Mouse (Mus musculus): Measurements from ENCODE around the gene Slc16a3.

Slc16a3 gene

GRCm38 (mm10) chr11:120948861-120949851 lies 876 bp downstream of the Slc16a3 start:
- DNase-seq: peak; percentile 81

GRCm38 (mm10) chr11:120949863-120950262 lies 1.6 kb downstream of the Slc16a3 start:
- peak; percentile 46 for DNase-seq

GRCm38 (mm10) chr11:120950281-120951202 lies 2.3 kb downstream of the Slc16a3 start:
- DNase-seq: peak; percentile 100

GRCm38 (mm10) chr11:120951237-120951636 lies 3.0 kb downstream of the Slc16a3 start:
- peak; percentile 9 for DNase-seq

GRCm38 (mm10) chr11:120951731-120952730 lies 3.8 kb downstream of the Slc16a3 start:
- DNase-seq: peak; percentile 79

GRCm38 (mm10) chr11:120954936-120955335 lies 6.7 kb downstream of the Slc16a3 start:
- no peak for DNase-seq

GRCm38 (mm10) chr11:120955701-120956100 lies 7.4 kb downstream of the Slc16a3 start:
- DNase-seq: no peak

GRCm38 (mm10) chr11:120957052-120957451 lies 8.8 kb downstream of the Slc16a3 start:
- no peak for DNase-seq

GRCm38 (mm10) chr11:120957731-120958257 lies 9.5 kb downstream of the Slc16a3 start:
- no peak for DNase-seq

GRCm38 (mm10) chr11:120959066-120959465 lies 10.8 kb downstream of the Slc16a3 start:
- DNase-seq: no peak

GRCm38 (mm10) chr11:120959564-120959963 lies 11.3 kb downstream of the Slc16a3 start:
- DNase-seq: no peak

GRCm38 (mm10) chr11:120960248-120960647 lies 12.0 kb downstream of the Slc16a3 start:
- no peak for DNase-seq

GRCm38 (mm10) chr11:120961594-120961993 lies 13.3 kb downstream of the Slc16a3 start:
- no peak for DNase-seq

- no peak for DNase-seq
These were observed 13.9 kb downstream of the Slc16a3 start for GRCm38 (mm10) chr11:120962050-120962771.

GRCm38 (mm10) chr11:120962909-120963308 lies 14.6 kb downstream of the Slc16a3 start:
- DNase-seq: no peak

GRCm38 (mm10) chr11:120964195-120965157 lies 16.2 kb downstream of the Slc16a3 start:
- no peak for DNase-seq

GRCm38 (mm10) chr11:120965587-120965986 lies 17.3 kb downstream of the Slc16a3 start:
- DNase-seq: no peak

- DNase-seq: no peak
These were observed 21.5 kb downstream of the Slc16a3 start for GRCm38 (mm10) chr11:120969742-120970141.

GRCm38 (mm10) chr11:120971237-120971636 lies 23.0 kb downstream of the Slc16a3 start:
- DNase-seq: no peak

GRCm38 (mm10) chr11:120973318-120973717 lies 25.0 kb downstream of the Slc16a3 start:
- DNase-seq: no peak

Data from liver (tissue).